Mouse (Mus musculus) limb, embryonic 12.5 days (tissue): ENCODE results near the gene Atxn2. TPM values are rescaled to one million over a fixed set of nuclear protein-coding genes. Genes with fewer than 3 reads are reported as not detected.

ENCODE experiments used
- ATAC-seq: fragments of 200-750 bp; cut with Nextera tagmentation; 2 replicates; pipeline ENCODE4 v1.8.0; 2017; ENCODE audit warnings: low read depth, moderate TSS enrichment; ENCODE audit not compliant: insufficient number of reproducible peaks, insufficient read depth, low FRiP score, low TSS enrichment
- H3K27ac ChIP-seq: fragments of 300-500 bp; sonication (generic); 2 replicates; pipeline ENCODE4 v1.5.1; 2016; ENCODE audit warnings: mild to moderate bottlenecking, moderate library complexity
- H3K27me3 ChIP-seq: fragments of 300-500 bp; sonication (generic); 2 replicates; pipeline ENCODE4 v1.6.1; 2016; ENCODE audit warnings: mild to moderate bottlenecking, moderate library complexity
- H3K36me3 ChIP-seq: fragments of 300-500 bp; sonication (generic); 2 replicates; pipeline ENCODE4 v1.6.1; 2016; ENCODE audit warnings: mild to moderate bottlenecking, moderate library complexity
- H3K4me1 ChIP-seq: fragments of 300-500 bp; sonication (generic); replicated peaks from 2 replicates; pipeline ENCODE4 v1.6.1; 2016
- H3K4me2 ChIP-seq: fragments of 300-500 bp; sonication (generic); 2 replicates; pipeline ENCODE4 v1.6.1; 2016; ENCODE audit warnings: mild to moderate bottlenecking, moderate library complexity
- H3K4me3 ChIP-seq: fragments of 300-500 bp; sonication (generic); replicated peaks from 2 replicates; pipeline ENCODE4 v1.5.1; 2016; ENCODE audit warnings: mild to moderate bottlenecking
- H3K9ac ChIP-seq: fragments of 300-500 bp; sonication (generic); replicated peaks from 2 replicates; pipeline ENCODE4 v1.6.1; 2016; ENCODE audit warnings: mild to moderate bottlenecking, moderate library complexity
- H3K9me3 ChIP-seq: fragments of 300-500 bp; sonication (generic); 2 replicates; pipeline ENCODE4 v1.6.1; 2016; ENCODE audit warnings: mild to moderate bottlenecking, moderate library complexity
- WGBS: fragments of 180-500 bp; shearing (Covaris S2); methylation state at CpG from one replicate; pipeline ENCODE4 v1.1.7; 2016; 5-methylcytosine and 5-hydroxymethylcytosine counted together
- polyA plus RNA-seq: library from polyadenylated mRNA; unstranded; fragments of >200 nt; fragmentation: Nextera tagmentation; extraction: Ambion mirVana; gene quantifications from 2 replicates; pipeline ENCODE4 v1.2.1, GENCODE M21; 2016

Atxn2 gene
- polyA plus RNA-seq, 1 experiment from 2014 or later: 79.2 TPM

DNA sequence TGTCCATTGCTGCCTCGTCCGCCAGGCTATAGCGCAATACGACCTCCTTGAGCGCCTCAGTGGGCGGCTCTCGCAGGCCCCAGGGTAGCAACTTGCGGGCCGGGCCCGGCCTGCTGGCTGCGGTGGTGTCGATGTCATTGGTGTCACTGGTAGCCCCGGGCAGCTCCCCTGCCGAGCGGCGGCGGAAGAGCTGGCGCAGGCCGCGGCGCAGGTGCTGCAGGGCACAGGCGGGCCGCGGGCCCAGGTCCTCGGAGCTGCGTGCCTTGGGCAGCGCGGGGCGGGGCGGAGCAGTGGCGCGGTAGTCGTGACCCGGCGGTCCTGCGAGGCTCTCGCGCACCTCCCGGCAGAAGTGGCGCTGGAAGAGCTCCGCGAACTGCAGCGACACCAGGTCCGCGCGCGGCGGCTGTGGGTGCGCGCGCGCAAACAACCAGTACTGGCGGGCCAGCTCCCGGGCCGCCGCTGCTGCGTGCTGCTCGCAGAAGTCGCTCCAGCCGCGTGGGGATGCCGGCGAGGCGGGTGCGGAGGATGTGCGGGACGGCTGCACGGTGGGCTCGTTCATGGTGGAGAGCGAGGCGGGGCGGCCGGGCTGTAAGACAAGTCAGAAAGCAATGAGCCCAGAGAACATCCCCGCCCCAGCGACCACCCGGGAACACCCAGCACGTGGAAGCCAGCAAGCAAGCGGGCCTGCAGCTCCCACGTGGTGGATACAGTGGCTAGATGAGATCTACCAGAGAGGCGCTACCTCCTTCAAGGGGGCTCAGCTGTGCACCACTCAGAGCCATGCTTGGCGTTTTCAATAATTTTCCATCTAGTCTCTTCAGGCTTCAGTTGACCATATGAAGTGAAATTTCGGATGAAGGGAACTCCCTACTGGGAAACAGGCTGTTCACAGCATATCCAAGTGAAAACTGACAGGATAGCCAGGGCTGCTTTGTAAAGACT, 117.6 kb downstream of the Atxn2 start:
- Histone ChIP-seq H3K27ac (no peak overlapping the region), H3K9ac (peak overlapping the region; percentile 60), H3K4me1 (peaks cover 37% of the 10 kb centered on the region), H3K36me3 (peaks cover 39% of the 10 kb centered on the region), H3K4me3 (peak overlapping the region; percentile 48), H3K9me3 (no peaks in the 10 kb centered on the region), H3K27me3 (peaks cover 38% of the 10 kb centered on the region), H3K4me2 (peak overlapping the region; percentile 94)
- WGBS: 5% methylated on average over 82 of the region's 82 CpGs
- ATAC-seq: no peak

DNA sequence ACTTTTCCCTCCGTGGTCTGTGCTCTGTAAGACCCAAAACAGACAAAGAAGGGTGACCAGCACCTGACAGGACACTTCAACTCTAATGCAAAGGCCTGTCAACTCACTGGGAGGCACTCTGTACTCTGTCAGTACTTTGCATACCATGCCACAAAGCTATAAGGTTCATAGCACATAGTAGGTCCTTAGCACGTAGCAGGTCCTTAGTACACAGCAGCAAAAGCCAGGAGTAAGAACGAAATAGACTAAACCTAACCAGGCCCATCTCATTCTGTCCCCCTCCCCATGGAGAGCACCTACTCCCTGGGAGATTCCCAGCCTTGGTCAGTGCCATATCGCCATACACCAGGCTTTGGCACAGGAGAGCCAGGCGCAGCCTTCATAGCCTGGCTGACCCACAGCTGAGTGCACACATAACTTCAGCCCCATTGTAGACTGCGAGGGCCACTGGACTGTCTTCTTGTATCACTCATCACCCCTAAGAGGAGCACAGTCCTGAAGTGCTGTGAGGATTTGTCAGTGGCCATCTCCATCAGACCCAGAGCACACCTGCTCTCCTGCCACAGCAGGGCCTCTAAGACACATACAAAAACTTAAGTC, 120.0 kb downstream of the Atxn2 start:
- no peak overlapping the region for H3K9ac ChIP-seq
- 91% methylated on average over 6 of the region's 6 CpGs for WGBS
- H3K36me3 ChIP-seq: peaks cover 19% of the 10 kb centered on the region
- no peaks in the 10 kb centered on the region for H3K9me3 ChIP-seq
- H3K27me3 ChIP-seq: peaks cover 38% of the 10 kb centered on the region
- H3K4me3 ChIP-seq: no peak overlapping the region
- H3K4me1 ChIP-seq: peaks cover 52% of the 10 kb centered on the region
- no peak for ATAC-seq
- H3K4me2 ChIP-seq: no peak overlapping the region
- no peak overlapping the region for H3K27ac ChIP-seq

DNA sequence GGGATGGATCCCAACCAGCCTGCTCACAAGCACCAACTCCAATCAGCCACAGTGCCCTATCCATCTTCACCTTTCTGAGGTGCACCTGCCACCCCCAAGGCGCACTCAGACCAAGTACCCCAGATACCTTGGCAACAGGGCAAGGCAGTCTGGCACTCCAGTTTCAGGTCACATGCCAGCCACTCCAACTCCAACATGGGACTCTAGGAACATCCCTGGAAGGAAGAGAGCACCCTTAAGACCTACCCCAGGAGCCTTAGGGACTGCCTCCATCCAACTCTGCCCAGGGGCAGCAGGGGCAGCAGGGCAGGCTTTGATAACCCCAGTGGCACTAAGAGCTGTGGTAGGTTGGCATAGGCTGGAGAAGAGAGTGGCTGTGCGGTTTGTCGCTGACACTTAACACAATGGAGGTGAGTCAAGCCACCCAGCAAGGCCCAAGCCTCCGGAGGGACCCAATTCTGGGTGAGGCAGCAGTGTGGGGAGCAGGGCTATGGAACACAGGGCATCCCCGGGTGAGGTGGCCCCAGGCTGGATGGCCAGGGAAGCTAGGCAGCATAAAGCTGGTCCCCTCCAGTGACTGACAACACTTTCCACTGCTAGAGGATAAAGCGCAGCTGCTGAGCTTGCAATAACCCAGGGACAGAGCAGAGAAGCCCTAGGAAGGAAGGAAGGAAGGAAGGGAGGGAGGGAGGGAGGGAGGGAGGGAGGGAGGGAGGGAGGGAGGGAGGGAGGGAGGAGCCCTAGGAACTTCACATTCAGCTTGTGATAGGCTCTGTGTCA, 121.4 kb downstream of the Atxn2 start:
- Histone ChIP-seq H3K4me3 (no peak overlapping the region), H3K9me3 (no peaks in the 10 kb centered on the region), H3K27ac (no peak overlapping the region), H3K4me2 (no peak overlapping the region), H3K9ac (no peak overlapping the region), H3K4me1 (peaks cover 57% of the 10 kb centered on the region), H3K27me3 (peaks cover 43% of the 10 kb centered on the region), H3K36me3 (peaks cover 10% of the 10 kb centered on the region)
- ATAC-seq: no peak
- WGBS: 88% methylated on average over 6 of the region's 6 CpGs

DNA sequence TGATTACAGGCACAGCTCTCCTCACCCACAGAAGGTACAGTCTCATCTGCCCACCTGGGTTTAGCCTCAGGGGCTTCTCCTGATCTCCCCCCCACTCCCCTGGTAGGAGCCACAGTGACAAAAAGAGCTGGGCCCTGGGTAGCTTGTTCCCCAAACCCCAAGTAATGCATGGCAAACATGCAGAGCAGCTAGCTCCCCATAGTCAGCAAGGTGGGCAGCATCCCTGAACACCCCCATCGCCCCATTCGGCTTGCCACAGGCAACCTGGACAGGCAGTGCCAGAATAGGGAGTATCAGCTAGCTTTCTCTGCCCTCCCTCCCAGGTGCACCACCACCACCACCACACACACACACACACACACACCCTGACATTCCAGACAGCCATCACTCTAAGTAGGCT, 122.0 kb downstream of the Atxn2 start:
- Histone ChIP-seq H3K36me3 (peaks cover 4% of the 10 kb centered on the region), H3K4me2 (peak overlapping the region; percentile 95; the same call in 1 of the 2 replicates), H3K9ac (no peak overlapping the region), H3K9me3 (no peaks in the 10 kb centered on the region), H3K27ac (0 out of 2 replicates have a peak overlapping the region, but pooled peaks have one; percentile 29), H3K27me3 (peaks cover 43% of the 10 kb centered on the region), H3K4me1 (peaks cover 62% of the 10 kb centered on the region), H3K4me3 (no peak overlapping the region)
- ATAC-seq: no peak
- 82% methylated on average over 2 of the region's 2 CpGs for WGBS

DNA sequence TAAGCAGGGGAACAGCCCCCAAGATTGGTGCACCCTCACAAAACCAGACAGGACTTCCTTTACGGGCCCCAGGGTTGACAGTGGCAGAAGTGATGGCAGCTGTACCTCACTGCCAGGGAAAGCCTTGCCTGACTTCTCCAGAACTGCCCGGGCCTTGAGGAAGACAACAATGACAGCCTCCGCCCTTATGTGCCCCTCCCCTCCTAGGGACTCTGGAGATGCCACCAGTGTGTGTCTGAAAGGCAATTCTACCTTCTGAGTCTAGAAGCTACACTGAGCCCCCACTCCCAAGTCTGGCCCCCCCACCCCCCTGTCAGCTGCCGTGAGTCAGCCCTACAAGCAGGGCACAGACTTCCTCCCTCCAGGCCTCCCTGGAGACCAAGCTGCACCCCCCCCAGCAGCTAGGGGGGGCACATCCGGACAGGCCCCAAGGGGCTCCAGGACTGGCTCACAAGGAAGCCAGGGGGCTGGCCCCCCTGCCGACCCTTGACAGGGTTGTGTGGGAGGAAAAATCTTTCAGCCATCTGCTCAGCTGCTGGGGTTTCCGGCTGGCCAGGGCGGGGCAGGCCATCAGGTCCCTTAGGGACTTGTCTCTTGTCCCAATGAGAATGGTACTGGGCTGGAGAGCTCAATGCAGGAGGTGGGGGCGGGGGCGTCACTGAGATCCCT, 122.6 kb downstream of the Atxn2 start:
- WGBS: 33% methylated on average over 10 of the region's 10 CpGs
- Histone ChIP-seq H3K9ac (peak overlapping the region; percentile 34; the same call in 1 of the 2 replicates), H3K27ac (0 out of 2 replicates have a peak overlapping the region, but pooled peaks have one; percentile 29), H3K4me3 (no peak overlapping the region), H3K4me1 (peaks cover 62% of the 10 kb centered on the region), H3K27me3 (peaks cover 43% of the 10 kb centered on the region), H3K4me2 (peak overlapping the region; percentile 95), H3K9me3 (no peaks in the 10 kb centered on the region), H3K36me3 (no peaks in the 10 kb centered on the region)
- no peak for ATAC-seq

DNA sequence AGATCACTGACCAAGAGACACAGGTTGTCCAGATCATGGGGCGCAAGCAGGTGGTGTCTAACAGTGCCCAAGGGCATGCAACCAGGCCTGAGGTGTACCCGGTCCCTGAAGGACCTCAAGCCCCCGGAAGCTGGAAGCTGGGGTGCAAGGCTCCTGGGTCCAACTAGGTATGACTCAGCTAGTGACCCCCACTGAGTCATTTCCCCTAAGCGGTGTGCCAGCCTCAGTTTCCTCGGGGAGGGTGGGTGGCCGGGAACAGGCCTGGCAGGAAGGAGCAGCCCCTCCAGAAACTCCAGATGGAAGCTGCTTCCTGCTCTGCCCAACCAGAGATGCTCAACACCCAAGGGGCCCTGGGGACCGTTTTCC, 123.1 kb downstream of the Atxn2 start:
- 0 out of 2 replicates have a peak overlapping the region, but pooled peaks have one; percentile 2 for H3K4me3 ChIP-seq
- H3K27ac ChIP-seq: no peak overlapping the region
- H3K4me2 ChIP-seq: peak overlapping the region; percentile 95; the same call in 1 of the 2 replicates
- H3K4me1 ChIP-seq: peaks cover 61% of the 10 kb centered on the region
- H3K9ac ChIP-seq: peak overlapping the region; percentile 34; the same call in 1 of the 2 replicates
- H3K9me3 ChIP-seq: no peaks in the 10 kb centered on the region
- ATAC-seq: no peak
- no peaks in the 10 kb centered on the region for H3K36me3 ChIP-seq
- WGBS: 63% methylated on average over 7 of the region's 7 CpGs
- H3K27me3 ChIP-seq: peaks cover 43% of the 10 kb centered on the region

DNA sequence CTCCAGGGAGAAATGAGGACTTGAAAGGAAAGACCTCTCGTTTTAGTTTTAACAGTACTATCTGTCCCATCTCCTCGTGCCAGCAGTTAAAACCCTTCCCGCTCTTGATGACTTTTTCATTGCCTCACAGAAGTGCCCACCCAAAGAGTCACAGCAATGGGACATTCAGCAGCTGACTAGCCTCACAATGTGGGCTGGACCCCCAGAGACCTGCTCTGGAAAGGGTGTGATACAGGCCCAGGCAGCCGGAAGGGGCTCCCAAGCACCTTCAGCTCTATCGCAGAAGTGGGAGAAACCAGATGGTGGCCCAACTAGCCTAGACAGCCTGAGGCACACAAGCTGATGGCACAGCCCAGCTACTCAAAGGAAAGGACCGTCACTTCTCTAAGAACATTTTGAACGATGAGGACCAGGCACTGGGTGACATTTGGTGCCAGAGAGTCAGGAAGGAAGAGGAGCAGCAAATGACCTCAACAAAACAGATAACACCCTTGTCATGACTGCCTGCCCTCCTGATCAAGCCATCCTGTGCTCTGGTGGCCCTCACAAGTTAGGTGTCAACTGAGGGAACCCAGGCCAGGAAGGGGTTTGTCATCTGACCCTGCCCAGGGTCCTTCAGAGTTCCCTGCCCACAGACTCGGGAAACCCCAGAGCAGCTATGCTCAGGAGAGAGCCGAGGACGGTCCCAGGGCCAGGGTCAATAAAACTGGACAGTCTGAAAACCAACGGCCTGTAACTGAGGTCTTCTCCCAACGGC, 124.0 kb downstream of the Atxn2 start:
- Histone ChIP-seq H3K9ac (peak overlapping the region; percentile 73; the same call in 1 of the 2 replicates), H3K36me3 (no peaks in the 10 kb centered on the region), H3K4me3 (peak overlapping the region; percentile 75), H3K4me2 (peak overlapping the region; percentile 95), H3K4me1 (peaks cover 57% of the 10 kb centered on the region), H3K27ac (no peak overlapping the region), H3K27me3 (peaks cover 38% of the 10 kb centered on the region), H3K9me3 (no peaks in the 10 kb centered on the region)
- 17% methylated on average over 12 of the region's 12 CpGs for WGBS
- ATAC-seq: no peak

DNA sequence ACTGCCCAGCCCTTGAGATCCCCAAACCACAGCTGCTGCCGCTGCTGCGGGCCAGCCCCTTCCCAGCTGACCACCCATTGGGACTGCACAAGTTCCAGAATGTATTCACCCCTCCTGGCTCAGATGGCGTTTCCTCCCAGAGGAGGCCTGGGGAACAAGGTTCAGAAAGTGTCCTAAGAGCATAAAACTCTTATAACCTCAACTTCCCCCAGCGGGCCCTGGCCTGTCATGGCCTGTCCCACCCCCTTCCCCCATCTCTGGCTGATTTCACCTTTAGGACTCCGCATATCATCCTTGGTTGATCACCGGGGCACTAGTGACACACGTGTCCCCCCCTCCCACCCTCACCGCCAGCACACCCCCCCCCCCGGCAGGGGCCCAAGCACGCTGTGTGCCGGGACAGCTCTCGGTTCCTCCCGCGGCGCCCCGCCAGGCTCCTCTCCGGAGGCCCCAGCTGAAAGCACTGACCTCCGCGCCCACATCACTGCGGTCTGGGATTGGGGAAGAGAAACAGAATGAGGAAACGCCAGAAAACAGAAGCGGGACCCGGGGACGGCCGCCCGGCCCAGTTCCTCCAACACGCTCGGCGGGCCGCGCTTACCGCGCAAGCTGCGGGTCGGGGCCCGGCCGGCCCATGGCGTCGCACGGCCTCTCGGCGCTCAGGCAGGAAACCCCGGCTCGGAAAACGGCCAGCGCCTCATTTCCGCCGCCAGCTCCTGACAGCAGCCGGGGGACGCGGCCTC, 125.0 kb downstream of the Atxn2 start:
- H3K27ac ChIP-seq: peak overlapping the region; percentile 64
- under 1% methylated on average over 51 of the region's 51 CpGs for WGBS
- H3K36me3 ChIP-seq: no peaks in the 10 kb centered on the region
- no peak for ATAC-seq
- peak overlapping the region; percentile 73 for H3K9ac ChIP-seq
- H3K27me3 ChIP-seq: peaks cover 30% of the 10 kb centered on the region
- H3K4me1 ChIP-seq: peaks cover 57% of the 10 kb centered on the region
- peak overlapping the region; percentile 75 for H3K4me3 ChIP-seq
- peak overlapping the region; percentile 95 for H3K4me2 ChIP-seq
- H3K9me3 ChIP-seq: no peaks in the 10 kb centered on the region

DNA sequence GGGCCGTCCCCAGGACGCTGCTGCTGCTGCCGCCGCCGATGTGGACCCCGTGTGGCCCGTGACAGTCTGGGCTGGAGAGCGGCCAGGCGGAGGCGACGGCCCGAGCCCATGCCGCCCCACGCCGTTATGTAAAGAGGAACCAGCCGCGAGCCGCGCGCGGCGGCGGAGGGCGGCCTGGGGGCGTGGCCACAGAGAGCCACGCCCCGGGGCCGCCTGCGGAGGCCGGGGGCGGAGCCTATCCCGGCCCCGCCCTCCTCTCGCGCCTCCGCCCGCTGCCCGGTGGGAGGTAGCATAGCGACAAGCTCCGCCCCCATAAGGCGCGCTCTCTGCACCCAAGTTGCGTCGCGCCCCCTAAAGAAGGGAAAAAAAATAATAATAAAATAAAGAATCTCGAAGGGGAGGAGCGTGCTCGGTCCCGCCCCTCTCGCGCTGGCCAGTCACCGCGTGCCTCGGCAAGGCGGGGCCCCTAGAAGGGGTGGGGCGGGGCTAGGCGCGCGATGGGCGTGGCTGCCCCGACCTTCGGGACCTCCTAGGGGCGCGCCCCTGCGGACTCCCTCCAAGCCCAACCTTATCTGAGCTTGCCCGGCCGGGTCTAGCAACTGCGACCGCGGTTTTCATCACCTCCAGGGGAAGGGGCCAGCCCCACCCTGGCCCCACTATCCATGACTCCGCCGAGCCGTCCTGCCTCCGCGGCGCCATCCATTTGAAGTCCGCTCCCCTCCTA, 125.7 kb downstream of the Atxn2 start:
- H3K27ac ChIP-seq: peak overlapping the region; percentile 64
- WGBS: under 1% methylated on average over 57 of the region's 77 CpGs
- peak overlapping the region; percentile 95 for H3K4me2 ChIP-seq
- peak; percentile 54 for ATAC-seq
- H3K9ac ChIP-seq: peak overlapping the region; percentile 73
- peaks cover 57% of the 10 kb centered on the region for H3K4me1 ChIP-seq
- H3K36me3 ChIP-seq: no peaks in the 10 kb centered on the region
- peaks cover 33% of the 10 kb centered on the region for H3K27me3 ChIP-seq
- H3K9me3 ChIP-seq: no peaks in the 10 kb centered on the region
- peak overlapping the region; percentile 75 for H3K4me3 ChIP-seq
